Mouse (Mus musculus) heart, embryonic 13.5 days (tissue): Measurements from ENCODE around the gene S1pr2. TPM values are rescaled to one million over a fixed set of nuclear protein-coding genes. Genes with fewer than 3 reads are reported as not detected.

Source experiments
- ATAC-seq: fragments of 200-750 bp; cut with Nextera tagmentation; 2 replicates; pipeline ENCODE4 v1.8.0; 2017; ENCODE audit warnings: moderate TSS enrichment; ENCODE audit not compliant: insufficient number of reproducible peaks, low FRiP score, low TSS enrichment; ENCODE audit errors: extremely low read depth
- H3K27ac ChIP-seq: fragments of 300-500 bp; sonication (generic); replicated peaks from 2 replicates; pipeline ENCODE4 v1.5.1; 2015; ENCODE audit warnings: moderate library complexity, mild to moderate bottlenecking, inconsistent platforms
- H3K27me3 ChIP-seq: fragments of 300-500 bp; sonication (generic); replicated peaks from 2 replicates; pipeline ENCODE4 v1.6.1; 2015; ENCODE audit warnings: mild to moderate bottlenecking, inconsistent platforms
- H3K36me3 ChIP-seq: fragments of 300-500 bp; sonication (generic); 2 replicates; pipeline ENCODE4 v1.6.1; 2015; ENCODE audit warnings: mild to moderate bottlenecking, inconsistent platforms
- H3K4me1 ChIP-seq: fragments of 300-500 bp; sonication (generic); 2 replicates; pipeline ENCODE4 v1.6.1; 2015; ENCODE audit warnings: inconsistent platforms
- H3K4me2 ChIP-seq: fragments of 300-500 bp; sonication (generic); 2 replicates; pipeline ENCODE4 v1.6.1; 2015; ENCODE audit warnings: inconsistent platforms, mild to moderate bottlenecking, moderate library complexity
- H3K4me3 ChIP-seq: fragments of 300-500 bp; sonication (generic); 2 replicates; pipeline ENCODE4 v1.5.1; 2015; ENCODE audit warnings: moderate library complexity, mild to moderate bottlenecking, inconsistent platforms
- H3K9ac ChIP-seq: fragments of 300-500 bp; sonication (generic); 2 replicates; pipeline ENCODE4 v1.6.1; 2015; ENCODE audit warnings: inconsistent platforms, mild to moderate bottlenecking, moderate library complexity
- H3K9me3 ChIP-seq: fragments of 300-500 bp; sonication (generic); 2 replicates; pipeline ENCODE4 v1.6.1; 2016; ENCODE audit warnings: inconsistent platforms
- WGBS: fragments of 180-500 bp; shearing (Covaris S2); methylation state at CpG from one replicate; pipeline ENCODE4 v1.1.7; 2015; ENCODE audit warnings: mixed read lengths; 5-methylcytosine and 5-hydroxymethylcytosine counted together
- polyA plus RNA-seq: library from polyadenylated mRNA; unstranded; fragments of >200 nt; fragmentation: Nextera tagmentation; extraction: Ambion mirVana; gene quantifications from 2 replicates; pipeline ENCODE4 v1.2.1, GENCODE M21; 2015

S1pr2 gene
- polyA plus RNA-seq = 19.4 and 21.9 TPM in 2 replicates

- Histone ChIP-seq H3K4me2 (peak within 1 kb of the TSS; percentile 76), H3K4me1 (peaks cover 52% of the 10 kb centered on the region)
- 0% methylated on average over 47 of the region's 47 CpGs for WGBS
These were observed at the start of gene S1pr2 for GRCm38 (mm10) chr9:20976216-20976960. Gene S1pr2 (minus strand): TSS chr9:20976781.

DNA sequence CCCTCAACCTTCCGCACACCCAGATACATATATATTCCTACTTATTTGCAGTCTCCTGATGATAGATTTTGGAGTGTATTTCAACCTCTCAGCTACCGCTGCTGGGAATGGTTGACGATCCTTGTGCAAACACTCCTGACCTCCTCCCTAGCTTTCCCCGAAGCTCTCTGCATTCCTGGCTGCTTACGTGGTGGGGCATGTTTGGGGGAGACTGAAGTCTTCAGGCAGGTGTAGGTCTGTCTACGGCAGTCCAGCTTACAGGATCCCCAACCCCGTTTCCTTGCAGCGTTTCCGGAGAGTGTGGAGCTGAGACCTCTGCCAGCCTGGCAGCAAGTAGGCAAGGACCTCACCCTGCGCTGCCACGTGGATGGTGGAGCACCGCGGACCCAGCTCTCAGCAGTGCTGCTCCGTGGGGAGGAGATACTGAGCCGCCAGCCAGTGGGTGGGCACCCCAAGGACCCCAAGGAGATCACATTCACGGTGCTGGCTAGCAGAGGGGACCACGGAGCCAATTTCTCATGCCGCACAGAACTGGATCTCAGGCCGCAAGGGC is 48.8 kb upstream of the S1pr2 start:
- no peak for ATAC-seq
- H3K27ac ChIP-seq = no peak overlapping the region
- no peak overlapping the region for H3K4me3 ChIP-seq
- no peak overlapping the region for H3K4me2 ChIP-seq
- WGBS = 60% methylated on average over 19 of the region's 19 CpGs
- peaks cover 45% of the 10 kb centered on the region for H3K27me3 ChIP-seq
- H3K9me3 ChIP-seq = no peaks in the 10 kb centered on the region
- no peaks in the 10 kb centered on the region for H3K36me3 ChIP-seq
- H3K4me1 ChIP-seq = peaks cover 16% of the 10 kb centered on the region
- 0 out of 2 replicates have a peak overlapping the region, but pooled peaks have one; percentile 3 for H3K9ac ChIP-seq

More at GRCm38 (mm10) chr9:20976216-20976960, at the start of gene S1pr2:
- Histone ChIP-seq H3K4me3 (peak within 1 kb of the TSS; percentile 92), H3K36me3 (0 out of 2 replicates have a peak, but pooled peaks cover 2% of the 10 kb centered on the region), H3K9me3 (no peaks in the 10 kb centered on the region), H3K27ac (peak within 1 kb of the TSS; percentile 93), H3K27me3 (no peaks in the 10 kb centered on the region; the same call in 1 of the 2 replicates), H3K9ac (peak within 1 kb of the TSS; percentile 96)
- ATAC-seq = peak; percentile 52

DNA sequence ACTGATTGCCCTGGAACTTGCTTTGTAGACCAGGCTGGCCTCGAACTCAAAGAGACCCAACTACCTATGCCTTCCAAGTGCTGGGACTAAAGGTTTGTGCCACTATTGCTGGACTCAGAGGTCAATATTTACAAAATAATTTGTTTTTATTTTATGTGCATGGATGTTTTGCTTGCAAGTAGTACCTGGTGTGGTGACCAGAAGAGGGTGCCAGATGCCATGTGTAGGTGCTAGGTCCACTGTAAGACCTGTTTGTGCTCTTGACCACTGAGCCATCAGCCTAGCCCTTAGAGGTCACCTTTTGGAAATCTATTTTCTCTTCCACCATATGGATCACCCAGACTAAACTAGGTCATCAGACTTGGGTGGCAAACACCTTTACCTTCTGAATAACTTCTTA is 46.1 kb upstream of the S1pr2 start:
- H3K4me2 ChIP-seq = no peak overlapping the region
- H3K9ac ChIP-seq = no peak overlapping the region
- no peaks in the 10 kb centered on the region for H3K9me3 ChIP-seq
- H3K4me1 ChIP-seq = no peaks in the 10 kb centered on the region
- no peak overlapping the region for H3K27ac ChIP-seq
- no peaks in the 10 kb centered on the region for H3K36me3 ChIP-seq
- ATAC-seq = no peak
- WGBS = 71% methylated on average over 1 of the region's 1 CpGs
- H3K4me3 ChIP-seq = no peak overlapping the region
- H3K27me3 ChIP-seq = peaks cover 44% of the 10 kb centered on the region

GRCm38 (mm10) chr9:21022288-21022687 is 45.7 kb upstream of the S1pr2 start:
- no peaks in the 10 kb centered on the region for H3K4me1 ChIP-seq
- no peak overlapping the region for H3K4me2 ChIP-seq
- no peak for ATAC-seq
- H3K27me3 ChIP-seq = peaks cover 44% of the 10 kb centered on the region
- H3K27ac ChIP-seq = no peak overlapping the region
- H3K9ac ChIP-seq = no peak overlapping the region
- no peak overlapping the region for H3K4me3 ChIP-seq
- no peaks in the 10 kb centered on the region for H3K9me3 ChIP-seq
- no peaks in the 10 kb centered on the region for H3K36me3 ChIP-seq
- 50% methylated on average over 6 of the region's 6 CpGs for WGBS

GRCm38 (mm10) chr9:21021363-21021762 is 44.8 kb upstream of the S1pr2 start:
- Histone ChIP-seq H3K4me3 (no peak overlapping the region), H3K4me1 (peaks cover 5% of the 10 kb centered on the region; the same call in 1 of the 2 replicates), H3K4me2 (no peak overlapping the region), H3K9ac (no peak overlapping the region), H3K9me3 (no peaks in the 10 kb centered on the region), H3K27me3 (peaks cover 44% of the 10 kb centered on the region), H3K27ac (no peak overlapping the region), H3K36me3 (no peaks in the 10 kb centered on the region)
- 73% methylated on average over 3 of the region's 3 CpGs for WGBS
- no peak for ATAC-seq

DNA sequence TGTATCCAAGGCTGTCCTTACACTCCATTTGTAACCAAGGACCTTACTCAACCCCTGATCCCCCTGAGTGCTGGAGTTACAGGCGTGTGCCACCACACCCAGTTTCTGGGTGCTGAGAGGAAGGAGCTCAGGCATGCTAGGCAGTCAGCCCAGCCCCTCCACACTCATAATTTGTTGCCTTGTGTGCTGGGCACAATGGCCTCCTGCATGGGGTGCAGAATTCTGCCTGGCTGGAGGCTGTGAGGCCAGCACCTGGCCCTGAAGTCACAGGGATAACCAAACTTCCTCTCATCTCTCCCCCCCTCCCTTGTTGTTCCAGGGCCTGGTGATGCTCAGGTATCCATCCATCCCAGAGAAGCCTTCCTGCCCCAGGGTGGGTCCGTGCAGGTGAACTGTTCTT is 42.0 kb upstream of the S1pr2 start:
- WGBS = 58% methylated on average over 2 of the region's 2 CpGs
- H3K4me2 ChIP-seq = no peak overlapping the region
- no peak overlapping the region for H3K4me3 ChIP-seq
- no peak overlapping the region for H3K9ac ChIP-seq
- H3K9me3 ChIP-seq = no peaks in the 10 kb centered on the region
- H3K36me3 ChIP-seq = no peaks in the 10 kb centered on the region
- H3K27me3 ChIP-seq = peaks cover 61% of the 10 kb centered on the region
- H3K27ac ChIP-seq = no peak overlapping the region
- H3K4me1 ChIP-seq = peaks cover 21% of the 10 kb centered on the region
- no peak for ATAC-seq

DNA sequence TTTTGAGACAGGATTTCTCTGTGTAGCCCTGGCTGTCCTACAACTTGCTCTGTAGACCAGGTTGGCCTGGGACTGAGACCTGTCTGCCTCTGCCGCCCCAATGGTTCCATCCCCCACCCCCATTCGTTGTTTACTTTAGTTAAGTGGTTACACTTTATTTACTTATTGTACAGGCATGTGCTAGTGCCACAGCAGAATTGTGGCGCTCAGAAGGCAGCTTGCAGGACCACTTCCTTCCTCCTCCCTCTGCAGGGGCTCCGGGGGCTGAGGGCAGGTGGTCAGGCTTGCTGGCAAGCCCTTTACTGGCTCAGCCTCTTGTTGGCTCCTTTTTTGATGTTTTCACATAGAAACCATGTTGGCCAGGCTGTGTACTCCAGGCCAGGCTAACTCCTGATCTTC is 40.6 kb upstream of the S1pr2 start:
- peak overlapping the region; percentile 53 for H3K4me3 ChIP-seq
- no peak for ATAC-seq
- H3K9ac ChIP-seq = 0 out of 2 replicates have a peak overlapping the region, but pooled peaks have one; percentile 28
- no peaks in the 10 kb centered on the region for H3K9me3 ChIP-seq
- H3K27me3 ChIP-seq = peaks cover 69% of the 10 kb centered on the region
- peaks cover 21% of the 10 kb centered on the region for H3K4me1 ChIP-seq
- WGBS = 18% methylated on average over 4 of the region's 4 CpGs
- peak overlapping the region; percentile 75 for H3K4me2 ChIP-seq
- no peak overlapping the region for H3K27ac ChIP-seq
- H3K36me3 ChIP-seq = no peaks in the 10 kb centered on the region

DNA sequence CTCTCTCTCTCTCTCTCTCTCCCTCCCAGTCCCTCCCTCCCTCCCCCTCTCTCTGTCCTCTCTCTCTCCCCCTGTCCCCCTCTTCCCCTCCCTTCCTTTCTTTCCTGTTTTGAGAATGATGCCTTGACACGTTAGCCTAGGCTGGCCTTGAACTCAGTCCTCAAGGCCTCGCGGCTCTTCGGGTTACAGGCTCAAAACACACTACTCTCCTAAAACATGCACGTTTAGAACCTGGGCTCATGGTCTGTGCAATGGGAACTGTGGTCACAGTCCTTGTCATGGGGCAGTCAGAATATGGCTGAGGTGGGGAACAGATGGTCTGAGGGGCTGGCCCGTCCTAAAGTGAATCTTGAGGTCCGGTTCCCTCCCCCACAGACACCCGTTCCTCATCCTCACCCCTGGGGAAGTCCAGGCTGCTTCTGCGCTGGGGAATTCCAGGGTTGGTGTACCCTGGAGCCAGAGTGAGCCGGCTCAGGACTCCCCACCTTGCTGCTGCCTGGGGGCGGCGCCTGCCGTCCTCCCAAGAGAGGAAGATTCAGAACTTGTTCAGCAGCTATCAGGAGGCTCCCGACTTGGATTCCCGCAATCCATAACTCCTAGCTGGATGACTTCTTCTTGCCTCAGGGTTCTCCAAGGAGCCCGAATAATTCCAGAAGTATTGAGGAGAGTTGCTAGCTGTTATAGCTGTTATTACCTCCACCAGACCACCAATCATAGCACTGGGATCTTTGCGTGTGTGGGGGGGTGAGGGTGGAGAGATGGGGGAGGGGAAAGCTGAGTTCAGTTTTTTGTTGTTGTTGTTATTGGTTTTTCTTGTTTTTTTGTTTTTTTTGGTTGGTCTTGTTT is 40.0 kb upstream of the S1pr2 start:
- 5% methylated on average over 17 of the region's 17 CpGs for WGBS
- H3K27ac ChIP-seq = no peak overlapping the region
- H3K27me3 ChIP-seq = peaks cover 70% of the 10 kb centered on the region
- no peaks in the 10 kb centered on the region for H3K9me3 ChIP-seq
- peak overlapping the region; percentile 75 for H3K4me2 ChIP-seq
- no peaks in the 10 kb centered on the region for H3K36me3 ChIP-seq
- peaks cover 21% of the 10 kb centered on the region for H3K4me1 ChIP-seq
- peak overlapping the region; percentile 53 for H3K4me3 ChIP-seq
- ATAC-seq = no peak
- H3K9ac ChIP-seq = peak overlapping the region; percentile 67

- Histone ChIP-seq H3K4me1 (peaks cover 21% of the 10 kb centered on the region), H3K36me3 (no peaks in the 10 kb centered on the region), H3K4me3 (peak within 1 kb of the TSS; percentile 53), H3K27me3 (peaks cover 70% of the 10 kb centered on the region), H3K4me2 (peak within 1 kb of the TSS; percentile 75), H3K27ac (peak within 1 kb of the TSS; percentile 67), H3K9me3 (no peaks in the 10 kb centered on the region), H3K9ac (peak within 1 kb of the TSS; percentile 67)
- WGBS = 1% methylated on average over 30 of the region's 30 CpGs
- ATAC-seq = no peak; the same call in 1 of the 2 replicates
These were observed 39.1 kb upstream of the S1pr2 start, which contains the start of gene Icam1 for GRCm38 (mm10) chr9:21015571-21016130. Gene Icam1 (plus strand): TSS chr9:21015985.

- WGBS = 3% methylated on average over 29 of the region's 29 CpGs
- Histone ChIP-seq H3K4me1 (peaks cover 21% of the 10 kb centered on the region), H3K9ac (peak overlapping the region; percentile 67), H3K4me2 (peak overlapping the region; percentile 75), H3K4me3 (peak overlapping the region; percentile 53), H3K27ac (peak overlapping the region; percentile 67), H3K9me3 (no peaks in the 10 kb centered on the region), H3K36me3 (no peaks in the 10 kb centered on the region), H3K27me3 (peaks cover 70% of the 10 kb centered on the region)
- ATAC-seq = no peak
These were observed 38.4 kb upstream of the S1pr2 start for GRCm38 (mm10) chr9:21014691-21015570.
